Comparison of ENCODE assay signal across 21 mouse cellular contexts in the genomic region with DNA sequence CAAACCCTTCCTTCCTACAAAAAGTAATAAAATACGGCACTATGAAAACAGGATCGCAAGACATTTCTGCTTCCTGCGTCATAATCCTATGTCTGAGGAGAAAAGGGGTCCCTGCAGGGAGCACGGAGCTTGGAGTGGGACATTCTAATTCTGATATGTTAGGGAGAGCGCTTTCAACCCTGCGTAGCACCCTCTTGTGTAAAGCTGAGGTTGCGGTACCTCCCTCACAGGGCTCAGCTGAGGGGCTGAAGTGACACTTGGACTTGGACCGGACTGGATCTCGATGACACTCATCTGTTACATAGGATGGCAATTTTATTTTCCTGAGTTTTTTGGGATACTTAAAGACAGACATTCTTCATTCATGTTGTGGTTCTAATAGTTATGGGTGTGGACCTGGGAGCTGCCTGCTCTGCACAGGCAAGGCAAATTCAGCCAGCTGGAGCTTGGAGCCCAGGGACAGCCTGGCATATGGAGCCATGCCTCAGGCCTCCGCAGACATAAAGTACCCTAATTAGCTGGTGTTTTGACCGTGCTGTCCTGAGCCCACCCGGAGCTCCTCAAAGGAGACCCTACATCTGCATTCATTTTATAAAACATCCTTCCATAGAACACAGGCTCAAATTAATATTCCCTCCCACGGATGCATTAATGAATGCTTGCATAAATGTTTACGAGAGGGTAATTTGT. TPM values are rescaled to one million over a fixed set of nuclear protein-coding genes. Genes with fewer than 3 reads are reported as not detected.
DNase-seq lines count a peak whose midpoint lies in the region; ATAC-seq and TF ChIP-seq lines count a peak whose summit lies in the region.
"Had no signal": no experiment of that assay in that cellular context is flagged by ENCODE, and none has a peak within 500 bp of the region (broad histone marks: within the 10 kb centered on the region; RNA-seq: fewer than 3 reads in every experiment).

No protein-coding gene starts in this region.

- H3K36me3 ChIP-seq in forebrain, embryonic 11.5 days (ENCODE audit: control insufficient read depth, insufficient read depth, low read length): no peaks in the 10 kb centered on the region
- H3K36me3 ChIP-seq in forebrain, postnatal 0 days (ENCODE audit: insufficient read depth): no peaks in the 10 kb centered on the region
- H3K36me3 ChIP-seq in forebrain, embryonic 14.5 days (ENCODE audit: control insufficient read depth, insufficient read depth, low read length): no peaks in the 10 kb centered on the region
- no peaks in the 10 kb centered on the region for H3K36me3 ChIP-seq in hindbrain, postnatal 0 days (ENCODE audit: insufficient read depth, low read length)
- H3K36me3 ChIP-seq in midbrain, embryonic 16.5 days (ENCODE audit: control insufficient read depth, insufficient read depth, low read length): no peaks in the 10 kb centered on the region
- H3K36me3 ChIP-seq: embryonic facial prominence, embryonic 12.5 days; heart, embryonic 13.5 days; limb, embryonic 15.5 days; stomach, embryonic 15.5 days had no signal

- WGBS in forebrain, embryonic 11.5 days: 83% methylated on average over 14 of the region's 14 CpGs
- 71% methylated on average over 14 of the region's 14 CpGs for WGBS in forebrain, postnatal 0 days
- 67% methylated on average over 14 of the region's 14 CpGs for WGBS in forebrain, embryonic 14.5 days
- WGBS in hindbrain, postnatal 0 days: 75% methylated on average over 14 of the region's 14 CpGs
- WGBS in midbrain, embryonic 16.5 days: 63% methylated on average over 14 of the region's 14 CpGs

- no peak overlapping the region for H3K27ac ChIP-seq in forebrain, embryonic 11.5 days (ENCODE audit: low read depth, low read length)
- H3K27ac ChIP-seq in forebrain, postnatal 0 days (ENCODE audit: low read depth, low read length): no peak overlapping the region
- H3K27ac ChIP-seq in forebrain, embryonic 14.5 days (ENCODE audit: low read depth, low read length): no peak overlapping the region
- no peak overlapping the region for H3K27ac ChIP-seq in hindbrain, postnatal 0 days
- H3K27ac ChIP-seq in midbrain, embryonic 16.5 days (ENCODE audit: low read length): no peak overlapping the region
- H3K27ac ChIP-seq: embryonic facial prominence, embryonic 12.5 days; gastrocnemius, adult 2 months; heart, embryonic 13.5 days; limb, embryonic 15.5 days; stomach, embryonic 15.5 days had no signal

- no peaks in the 10 kb centered on the region for H3K27me3 ChIP-seq in forebrain, embryonic 11.5 days (ENCODE audit: control insufficient read depth, insufficient read depth, low read length)
- H3K27me3 ChIP-seq in forebrain, postnatal 0 days (ENCODE audit: insufficient read depth, low read length): no peaks in the 10 kb centered on the region
- H3K27me3 ChIP-seq in forebrain, embryonic 14.5 days (replicated peaks; ENCODE audit: control insufficient read depth, insufficient read depth, low read length): no peaks in the 10 kb centered on the region
- no peaks in the 10 kb centered on the region for H3K27me3 ChIP-seq in hindbrain, postnatal 0 days (ENCODE audit: insufficient read depth, low read length)
- H3K27me3 ChIP-seq in midbrain, embryonic 16.5 days (ENCODE audit: control insufficient read depth, insufficient read depth, low read depth, low read length): no peaks in the 10 kb centered on the region
- H3K27me3 ChIP-seq: CH12.LX; embryonic facial prominence, embryonic 12.5 days; heart, embryonic 13.5 days; limb, embryonic 15.5 days; stomach, embryonic 15.5 days had no signal

- no peak overlapping the region for H3K4me3 ChIP-seq in forebrain, embryonic 11.5 days (ENCODE audit: low read depth, low read length)
- H3K4me3 ChIP-seq in forebrain, postnatal 0 days (ENCODE audit: low read depth, low read length): no peak overlapping the region
- H3K4me3 ChIP-seq in forebrain, embryonic 14.5 days (ENCODE audit: low read depth, low read length): no peak overlapping the region
- H3K4me3 ChIP-seq in hindbrain, postnatal 0 days (ENCODE audit: low read length): no peak overlapping the region
- H3K4me3 ChIP-seq in midbrain, embryonic 16.5 days (ENCODE audit: low read depth, low read length): no peak overlapping the region
- H3K4me3 ChIP-seq: embryonic facial prominence, embryonic 12.5 days; gastrocnemius, adult 2 months; heart, embryonic 13.5 days; limb, embryonic 15.5 days; stomach, embryonic 15.5 days had no signal

- intact Hi-C loops in left cerebral cortex, postnatal 4 days (cut with DNase I): no loop called here
- intact Hi-C loops in left cerebral cortex, postnatal 36 days (cut with DNase I): no loop called here

- H3K4me2 ChIP-seq in forebrain, embryonic 11.5 days (ENCODE audit: low read depth, low read length, severe bottlenecking): no peak overlapping the region
- H3K4me2 ChIP-seq in forebrain, postnatal 0 days (ENCODE audit: low read depth): no peak overlapping the region
- H3K4me2 ChIP-seq in forebrain, embryonic 14.5 days (ENCODE audit: low read length): no peak overlapping the region
- H3K4me2 ChIP-seq in hindbrain, postnatal 0 days (ENCODE audit: low read depth, low read length): no peak overlapping the region
- no peak overlapping the region for H3K4me2 ChIP-seq in midbrain, embryonic 16.5 days (ENCODE audit: low read length)
- H3K4me2 ChIP-seq: embryonic facial prominence, embryonic 12.5 days; heart, embryonic 13.5 days; limb, embryonic 15.5 days; stomach, embryonic 15.5 days had no signal

- ATAC-seq in forebrain, embryonic 11.5 days (replicated peaks; ENCODE audit: low FRiP score): peak; percentile 59; the same call in 1 of the 2 replicates
- ATAC-seq in forebrain, postnatal 0 days: no peak
- ATAC-seq in forebrain, embryonic 14.5 days: peak; percentile 79; the same call in 1 of the 2 replicates
- 0 out of 2 replicates have a peak, but pooled peaks have one; percentile 18 for ATAC-seq in hindbrain, postnatal 0 days
- ATAC-seq in midbrain, embryonic 16.5 days: peak; percentile 79
- no peak for ATAC-seq in monocyte, adult 5-6 weeks (replicated peaks; ENCODE audit: insufficient number of reproducible peaks, low FRiP score, low TSS enrichment, poor library complexity, severe bottlenecking)
- ATAC-seq: intestine, postnatal 0 days had no signal

- no peak overlapping the region for H3K9ac ChIP-seq in forebrain, embryonic 11.5 days (ENCODE audit: low read length)
- no peak overlapping the region for H3K9ac ChIP-seq in forebrain, postnatal 0 days
- no peak overlapping the region for H3K9ac ChIP-seq in forebrain, embryonic 14.5 days (ENCODE audit: low read length)
- no peak overlapping the region for H3K9ac ChIP-seq in hindbrain, postnatal 0 days (replicated peaks; ENCODE audit: low read length)
- H3K9ac ChIP-seq in midbrain, embryonic 16.5 days (ENCODE audit: low read depth, low read length): no peak overlapping the region
- H3K9ac ChIP-seq: embryonic facial prominence, embryonic 12.5 days; heart, embryonic 13.5 days; limb, embryonic 15.5 days; stomach, embryonic 15.5 days had no signal

- no peaks in the 10 kb centered on the region for H3K4me1 ChIP-seq in forebrain, embryonic 11.5 days (replicated peaks; ENCODE audit: control insufficient read depth, insufficient read depth, low read length)
- H3K4me1 ChIP-seq in forebrain, postnatal 0 days (ENCODE audit: insufficient read depth): no peaks in the 10 kb centered on the region
- no peaks in the 10 kb centered on the region for H3K4me1 ChIP-seq in forebrain, embryonic 14.5 days (ENCODE audit: control insufficient read depth, insufficient read depth, low read length)
- H3K4me1 ChIP-seq in hindbrain, postnatal 0 days (ENCODE audit: insufficient read depth, low read length): no peaks in the 10 kb centered on the region
- H3K4me1 ChIP-seq in midbrain, embryonic 16.5 days (ENCODE audit: control insufficient read depth, insufficient read depth, low read length): 0 out of 2 replicates have a peak, but pooled peaks cover 2% of the 10 kb centered on the region
- H3K4me1 ChIP-seq: embryonic facial prominence, embryonic 12.5 days; stomach, embryonic 15.5 days had no signal

- TF ChIP-seq CTCF in forebrain, postnatal 0 days (IDR thresholded peaks at IDR 0.05; ENCODE audit: low read depth): no peak
- no peak for TF ChIP-seq CTCF in hindbrain, postnatal 0 days (IDR thresholded peaks at IDR 0.05; ENCODE audit: low read depth)

- DNase-seq in forebrain, embryonic 11.5 days (ENCODE audit: low spot score): peak; percentile 41
- no peak for DNase-seq in forebrain, postnatal 0 days
- DNase-seq in forebrain, embryonic 14.5 days (ENCODE audit: low spot score): peak; percentile 26
- no peak for DNase-seq in hindbrain, postnatal 0 days (ENCODE audit: low spot score)
- DNase-seq in left cerebral cortex, postnatal 4 days: no peak
- no peak for DNase-seq in left cerebral cortex, postnatal 36 days (ENCODE audit: low spot score in 2 of 2)
- DNase-seq: adrenal gland, adult 8-10 months; cerebellum, adult 11 months; cerebellum, postnatal 25 days; gastrocnemius, adult 2 months; lung, postnatal 10 days had no signal

- no peaks in the 10 kb centered on the region for H3K9me3 ChIP-seq in forebrain, embryonic 11.5 days (ENCODE audit: control insufficient read depth, low read length)
- H3K9me3 ChIP-seq in forebrain, postnatal 0 days (ENCODE audit: low read length): no peaks in the 10 kb centered on the region
- H3K9me3 ChIP-seq in forebrain, embryonic 14.5 days (replicated peaks; ENCODE audit: control insufficient read depth, low read length): no peaks in the 10 kb centered on the region
- 0 out of 2 replicates have a peak, but pooled peaks cover 2% of the 10 kb centered on the region for H3K9me3 ChIP-seq in hindbrain, postnatal 0 days (ENCODE audit: low read length)
- H3K9me3 ChIP-seq in midbrain, embryonic 16.5 days (replicated peaks; ENCODE audit: control insufficient read depth, low read length, poor library complexity, severe bottlenecking): no peaks in the 10 kb centered on the region
- H3K9me3 ChIP-seq: embryonic facial prominence, embryonic 12.5 days; heart, embryonic 13.5 days; limb, embryonic 15.5 days; stomach, embryonic 15.5 days had no signal

RNA-seq across cellular contexts. Expression of a gene that starts 28.1 kb away (rescaled TPM):
- polyA plus RNA-seq in forebrain, embryonic 11.5 days (2014; fragmentation: Nextera tagmentation; extraction: Ambion mirVana): 127 and 132 TPM in 2 replicates
- 68.7 and 77.2 TPM in 2 replicates for total RNA-seq in forebrain, postnatal 0 days (2014; rRNA removed)
- polyA plus RNA-seq in forebrain, postnatal 0 days (2015; fragmentation: Nextera tagmentation; extraction: Ambion mirVana): 106 and 107 TPM in 2 replicates
- polyA plus RNA-seq in forebrain, embryonic 14.5 days (2014; fragmentation: Nextera tagmentation; extraction: Ambion mirVana): 128 and 133 TPM in 2 replicates
- 50.0 and 50.9 TPM in 2 replicates for total RNA-seq in hindbrain, postnatal 0 days (2014; rRNA removed)
- 90.5 and 91.9 TPM in 2 replicates for polyA plus RNA-seq in hindbrain, postnatal 0 days (2015; fragmentation: Nextera tagmentation; extraction: Ambion mirVana)
- polyA plus RNA-seq in midbrain, embryonic 16.5 days (2015; fragmentation: Nextera tagmentation; extraction: Ambion mirVana): 109 and 110 TPM in 2 replicates
- 10 to 100 TPM; 54.4 to 57.0 TPM for total RNA-seq in left cerebral cortex, postnatal 4 days (2021)
- total RNA-seq in monocyte, adult 5-6 weeks (2017): 107 to 190 TPM (median 108 TPM) in 3 replicates
- 10 to 100 TPM; 48.0 to 50.3 TPM for total RNA-seq in left cerebral cortex, postnatal 36 days (2021)

RNA-seq across cellular contexts. Expression of a gene that starts 37.1 kb away (rescaled TPM):
- polyA plus RNA-seq in forebrain, embryonic 11.5 days (2014; fragmentation: Nextera tagmentation; extraction: Ambion mirVana): 600 and 613 TPM in 2 replicates
- 587 and 783 TPM in 2 replicates for total RNA-seq in forebrain, postnatal 0 days (2014; rRNA removed)
- polyA plus RNA-seq in forebrain, postnatal 0 days (2015; fragmentation: Nextera tagmentation; extraction: Ambion mirVana): 714 and 873 TPM in 2 replicates
- polyA plus RNA-seq in forebrain, embryonic 14.5 days (2014; fragmentation: Nextera tagmentation; extraction: Ambion mirVana): 664 and 832 TPM in 2 replicates
- total RNA-seq in hindbrain, postnatal 0 days (2014; rRNA removed): 397 and 488 TPM in 2 replicates
- polyA plus RNA-seq in hindbrain, postnatal 0 days (2015; fragmentation: Nextera tagmentation; extraction: Ambion mirVana): 925 and 953 TPM in 2 replicates
- 681 and 687 TPM in 2 replicates for polyA plus RNA-seq in midbrain, embryonic 16.5 days (2015; fragmentation: Nextera tagmentation; extraction: Ambion mirVana)
- 100 to 1,000 TPM; 318 to 338 TPM for total RNA-seq in left cerebral cortex, postnatal 4 days (2021)
- 143 to 289 TPM (median 191 TPM) in 3 replicates for total RNA-seq in monocyte, adult 5-6 weeks (2017)
- 100 to 1,000 TPM; 278 to 343 TPM for total RNA-seq in left cerebral cortex, postnatal 36 days (2021)

RNA-seq across cellular contexts. Expression of a gene that starts 50.5 kb away (rescaled TPM):
- polyA plus RNA-seq in forebrain, embryonic 11.5 days (2014; fragmentation: Nextera tagmentation; extraction: Ambion mirVana): 4.9 and 6.3 TPM in 2 replicates
- 0.38 TPM in 1 of 2 replicates, not detected in the other for total RNA-seq in forebrain, postnatal 0 days (2014; rRNA removed)
- 0.11 TPM in 1 of 2 replicates, not detected in the other for polyA plus RNA-seq in forebrain, postnatal 0 days (2015; fragmentation: Nextera tagmentation; extraction: Ambion mirVana)
- polyA plus RNA-seq in forebrain, embryonic 14.5 days (2014; fragmentation: Nextera tagmentation; extraction: Ambion mirVana): 0.72 and 1.1 TPM in 2 replicates
- 1.0 TPM in 1 of 2 replicates, not detected in the other for total RNA-seq in hindbrain, postnatal 0 days (2014; rRNA removed)
- polyA plus RNA-seq in hindbrain, postnatal 0 days (2015; fragmentation: Nextera tagmentation; extraction: Ambion mirVana): 0.13 TPM in 1 of 2 replicates, not detected in the other
- polyA plus RNA-seq in midbrain, embryonic 16.5 days (2015; fragmentation: Nextera tagmentation; extraction: Ambion mirVana): 0.43 and 0.48 TPM in 2 replicates
- total RNA-seq in left cerebral cortex, postnatal 4 days (2021): not detected
- total RNA-seq in monocyte, adult 5-6 weeks (2017): 13.4 to 226 TPM (median 24.5 TPM) in 3 replicates
- total RNA-seq in left cerebral cortex, postnatal 36 days (2021): under 1 TPM in 1 of 2 experiments, not detected in 1; 0.22 TPM
- total RNA-seq: CH12.LX; gastrocnemius, adult 2 months; hematopoietic stem cell, adult 5-6 weeks; left cerebral cortex, adult 18-20 months had no signal
- polyA plus RNA-seq: intestine, postnatal 0 days had no signal

Comparison
In these comparisons a context has a peak if more than half of its experiments do, and no peak if none do; other contexts are left out.
1. ATAC-seq: peak in forebrain, embryonic 11.5 days (single experiment), forebrain, embryonic 14.5 days (single experiment), hindbrain, postnatal 0 days (single experiment) and midbrain, embryonic 16.5 days (single experiment); none in forebrain, postnatal 0 days (single experiment) and monocyte, adult 5-6 weeks (single experiment).
2. DNase-seq: peak in forebrain, embryonic 11.5 days (single experiment) and forebrain, embryonic 14.5 days (single experiment); none in forebrain, postnatal 0 days (single experiment), hindbrain, postnatal 0 days (single experiment), left cerebral cortex, postnatal 4 days (single experiment) and left cerebral cortex, postnatal 36 days (0 of 2).